Mouse (Mus musculus) myocyte (in vitro differentiated cells): ENCODE results near the gene Itsn1. TPM values are rescaled to one million over a fixed set of nuclear protein-coding genes. Genes with fewer than 3 reads are reported as not detected.

Source experiments
- H3K27me3 ChIP-seq: one replicate; pipeline ENCODE4 v1.6.1; 2011; ENCODE audit not compliant: control insufficient read depth, insufficient read depth, insufficient read length
- H3K36me3 ChIP-seq: one replicate; pipeline ENCODE4 v1.6.1; 2011; ENCODE audit not compliant: control insufficient read depth, insufficient read depth
- H3K4me2 ChIP-seq: one replicate; pipeline ENCODE4 v1.6.1; 2011; ENCODE audit warnings: low read depth, control low read depth
- H3K4me3 ChIP-seq: one replicate; pipeline ENCODE4 v1.5.1; 2011; ENCODE audit warnings: mild to moderate bottlenecking, control low read depth, moderate library complexity
- H3K79me2 ChIP-seq: one replicate; pipeline ENCODE4 v1.6.1; 2011; ENCODE audit not compliant: control insufficient read depth, insufficient read depth
- H3ac ChIP-seq: one replicate; pipeline ENCODE4 v1.6.1; 2011; ENCODE audit not compliant: control insufficient read depth, insufficient read length
- CEBPB ChIP-seq: IDR thresholded peaks from 2 replicates; pipeline ENCODE4 v1.6.1; 2011; ENCODE audit warnings: mild to moderate bottlenecking, moderate library complexity; ENCODE audit not compliant: poor library complexity, insufficient read depth, severe bottlenecking
- E2F4 ChIP-seq: IDR thresholded peaks from one replicate; pipeline ENCODE4 v1.6.1; 2011; ENCODE audit warnings: mild to moderate bottlenecking, control low read depth, moderate library complexity; ENCODE audit not compliant: insufficient read depth
- MAX ChIP-seq: IDR thresholded peaks from one replicate; pipeline ENCODE4 v1.6.1; 2011; ENCODE audit warnings: low read depth, mild to moderate bottlenecking, control low read depth
- MYOD1 ChIP-seq, 3 experiments: IDR thresholded peaks; one replicate each; pipeline ENCODE4 v1.6.1; 2011; ENCODE audit warnings: control low read depth in 2 of 3, low read depth in 2 of 3, mild to moderate bottlenecking in 2 of 3, moderate library complexity in 1 of 3; ENCODE audit not compliant: insufficient read length in 2 of 3, control insufficient read depth in 1 of 3
- MYOG ChIP-seq, 3 experiments: IDR thresholded peaks; one replicate each; pipeline ENCODE4 v1.6.1; 2011; ENCODE audit warnings: control low read depth in 2 of 3, low read depth in 2 of 3, mild to moderate bottlenecking in 2 of 3; ENCODE audit not compliant: insufficient read length in 2 of 3, control insufficient read depth in 1 of 3, insufficient read depth in 1 of 3
- POLR2A ChIP-seq: IDR thresholded peaks from one replicate; pipeline ENCODE4 v1.6.1; 2011; ENCODE audit warnings: low read depth, mild to moderate bottlenecking, control low read depth, moderate library complexity; ENCODE audit not compliant: insufficient read length
- POLR2AphosphoS2 ChIP-seq: IDR thresholded peaks from one replicate; pipeline ENCODE4 v1.6.1; 2011; ENCODE audit warnings: low read depth, control low read depth; ENCODE audit not compliant: insufficient read length
- REST ChIP-seq: IDR thresholded peaks from one replicate; pipeline ENCODE4 v1.6.1; 2011; ENCODE audit warnings: mild to moderate bottlenecking, control low read depth, moderate library complexity; ENCODE audit not compliant: insufficient read depth, insufficient read length
- SRF ChIP-seq: IDR thresholded peaks from one replicate; pipeline ENCODE4 v1.6.1; 2011; ENCODE audit warnings: low read depth; ENCODE audit not compliant: control insufficient read depth, insufficient read length
- TCF12 ChIP-seq: IDR thresholded peaks from one replicate; pipeline ENCODE4 v1.6.1; 2011; ENCODE audit warnings: mild to moderate bottlenecking, control low read depth; ENCODE audit not compliant: poor library complexity, insufficient read depth, severe bottlenecking
- TCF3 ChIP-seq: IDR thresholded peaks from one replicate; pipeline ENCODE4 v1.6.1; 2011; ENCODE audit warnings: low read depth, control low read depth; ENCODE audit not compliant: insufficient read length
- USF1 ChIP-seq: IDR thresholded peaks from one replicate; pipeline ENCODE4 v1.6.1; 2011; ENCODE audit warnings: low read depth, mild to moderate bottlenecking, control low read depth, moderate library complexity
- polyA plus RNA-seq: library from polyadenylated mRNA; unstranded; fragments of >200 nt; fragmentation: generic; extraction: Trizol; gene quantifications from one replicate; pipeline ENCODE4 v1.2.1, GENCODE M21; 2012; ENCODE audit warnings: missing spikeins

Itsn1 gene
- polyA plus RNA-seq, 1 experiment = 27.5 TPM

- Histone ChIP-seq H3K27me3 (no peaks in the 10 kb centered on the region), H3K4me3 (no peak overlapping the region), H3K79me2 (no peaks in the 10 kb centered on the region), H3K36me3 (peaks cover 23% of the 10 kb centered on the region), H3ac (no peak overlapping the region), H3K4me2 (no peak overlapping the region)
- TF ChIP-seq TCF3 = no peak
- no peak for TF ChIP-seq TCF12
- TF ChIP-seq POLR2AphosphoS2 = no peak
- no peak for TF ChIP-seq E2F4
- no peak for TF ChIP-seq CEBPB
- no peak for TF ChIP-seq POLR2A
- TF ChIP-seq SRF = no peak
- no peak for TF ChIP-seq REST
- no peak for TF ChIP-seq MYOD1 (IDR thresholded peaks at IDR 0.05; ENCODE audit: control insufficient read depth in 1 of 3, insufficient read length in 2 of 3, low read depth in 2 of 3)
- no peak for TF ChIP-seq MYOG (IDR thresholded peaks at IDR 0.05; ENCODE audit: control insufficient read depth in 1 of 3, insufficient read depth in 1 of 3, insufficient read length in 2 of 3, low read depth in 2 of 3)
- no peak for TF ChIP-seq MAX
- no peak for TF ChIP-seq USF1
Measured at GRCm38 (mm10) chr16:91833558-91833957, 104.5 kb downstream of the Itsn1 start.

DNA sequence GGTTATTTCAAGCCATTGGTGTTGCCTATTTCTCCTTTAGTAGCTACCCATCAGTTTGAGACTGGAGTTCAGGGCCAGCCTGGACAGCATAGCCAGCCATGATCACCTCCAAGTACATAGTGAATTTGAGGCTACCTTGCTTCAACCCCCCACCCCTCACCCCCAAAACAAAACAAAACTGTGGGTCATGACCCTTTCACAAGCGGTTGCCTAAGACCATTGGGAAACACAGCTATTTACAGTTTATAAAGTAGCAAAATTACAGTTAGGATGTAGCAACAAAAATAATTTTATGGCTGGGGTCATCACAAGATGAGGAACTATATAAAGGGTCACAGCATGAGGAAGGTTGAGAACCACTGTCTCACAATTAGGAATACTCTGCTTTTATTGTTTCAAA is 104.9 kb downstream of the Itsn1 start:
- Histone ChIP-seq H3K4me3 (no peak overlapping the region), H3K27me3 (no peaks in the 10 kb centered on the region), H3ac (no peak overlapping the region), H3K79me2 (no peaks in the 10 kb centered on the region), H3K4me2 (no peak overlapping the region), H3K36me3 (peaks cover 23% of the 10 kb centered on the region)
- no peak for TF ChIP-seq MYOD1 (IDR thresholded peaks at IDR 0.05; ENCODE audit: control insufficient read depth in 1 of 3, insufficient read length in 2 of 3, low read depth in 2 of 3)
- no peak for TF ChIP-seq E2F4
- TF ChIP-seq TCF12 = no peak

DNA sequence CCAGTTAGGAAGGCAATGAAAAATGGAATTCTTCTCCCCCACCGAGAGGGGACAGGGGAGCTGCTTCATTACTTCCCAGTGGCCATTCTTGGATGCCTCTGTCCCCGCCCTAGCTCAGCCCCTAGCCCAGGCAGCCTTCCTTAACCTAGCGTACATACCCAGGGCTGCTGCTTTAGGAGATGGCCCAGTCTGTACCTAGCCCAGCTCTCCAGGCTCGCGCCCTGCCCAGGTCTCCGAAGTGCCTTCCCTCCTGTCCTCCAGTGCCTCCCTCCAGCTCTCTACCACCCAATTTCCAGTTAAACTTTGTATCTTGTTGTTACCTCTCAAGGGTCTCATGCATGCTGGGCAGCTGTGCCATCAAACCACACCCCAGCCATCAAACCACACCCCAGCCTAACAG is 106.7 kb downstream of the Itsn1 start:
- no peaks in the 10 kb centered on the region for H3K27me3 ChIP-seq
- no peak overlapping the region for H3K4me2 ChIP-seq
- H3K4me3 ChIP-seq = no peak overlapping the region
- TF ChIP-seq MYOD1 (IDR thresholded peaks at IDR 0.05; ENCODE audit: control insufficient read depth in 1 of 3, insufficient read length in 2 of 3, low read depth in 2 of 3) (no peak), CEBPB (no peak), MYOG (IDR thresholded peaks at IDR 0.05; ENCODE audit: control insufficient read depth in 1 of 3, insufficient read depth in 1 of 3, insufficient read length in 2 of 3, low read depth in 2 of 3) (no peak), SRF (no peak), TCF3 (no peak), POLR2AphosphoS2 (no peak)
- H3K79me2 ChIP-seq = no peaks in the 10 kb centered on the region
- H3K36me3 ChIP-seq = peaks cover 17% of the 10 kb centered on the region
- no peak overlapping the region for H3ac ChIP-seq

DNA sequence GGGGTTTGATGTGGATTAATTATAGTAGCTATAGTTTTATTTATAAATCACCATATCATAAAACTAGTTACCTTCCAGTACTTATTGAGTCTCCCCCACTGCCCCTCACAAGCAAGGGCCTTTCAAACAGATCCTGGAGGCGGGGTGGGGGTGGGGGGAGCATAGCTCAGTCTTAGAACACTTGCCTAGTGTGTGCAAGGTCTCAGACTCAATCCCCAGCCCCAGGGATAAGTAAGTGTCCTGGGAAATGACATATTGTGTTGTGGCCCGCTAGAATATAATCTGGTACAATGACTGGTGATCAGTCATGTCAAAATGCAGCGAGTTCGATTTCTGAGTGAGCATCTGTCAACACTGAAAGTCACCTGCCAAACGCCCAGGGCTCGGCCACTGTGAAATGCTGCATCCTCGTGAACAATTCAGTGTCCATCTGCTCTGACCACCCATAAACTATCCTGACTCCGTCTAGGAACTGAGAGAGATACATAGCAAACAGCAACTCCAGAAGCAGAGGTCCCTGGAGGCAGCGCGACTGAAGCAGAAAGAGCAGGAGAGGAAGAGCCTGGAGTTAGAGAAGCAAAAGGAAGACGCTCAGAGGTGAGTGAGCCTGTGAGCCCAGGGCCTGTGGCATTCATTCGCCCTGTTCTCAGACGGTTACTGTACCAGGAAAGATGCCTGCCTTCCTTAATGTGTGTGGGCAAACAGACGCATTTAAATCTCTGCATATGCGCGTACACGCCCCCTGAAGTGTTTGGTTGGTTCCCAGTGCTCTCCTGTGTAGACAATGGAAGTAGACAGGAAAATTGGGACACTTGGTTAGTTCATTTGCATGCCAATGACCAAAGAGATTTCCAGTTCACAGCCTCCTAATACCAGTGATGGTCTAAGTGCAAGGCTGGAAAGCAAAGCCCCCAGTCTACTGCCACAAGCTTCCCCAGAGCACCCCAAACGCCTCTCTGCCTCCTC is 107.8 kb downstream of the Itsn1 start:
- no peaks in the 10 kb centered on the region for H3K79me2 ChIP-seq
- no peak overlapping the region for H3ac ChIP-seq
- no peaks in the 10 kb centered on the region for H3K27me3 ChIP-seq
- peaks cover 8% of the 10 kb centered on the region for H3K36me3 ChIP-seq
- H3K4me2 ChIP-seq = no peak overlapping the region
- no peak overlapping the region for H3K4me3 ChIP-seq
- TF ChIP-seq TCF12 = no peak
- TF ChIP-seq E2F4 = no peak
- TF ChIP-seq MYOD1 (IDR thresholded peaks at IDR 0.05; ENCODE audit: control insufficient read depth in 1 of 3, insufficient read length in 2 of 3, low read depth in 2 of 3) = no peak

DNA sequence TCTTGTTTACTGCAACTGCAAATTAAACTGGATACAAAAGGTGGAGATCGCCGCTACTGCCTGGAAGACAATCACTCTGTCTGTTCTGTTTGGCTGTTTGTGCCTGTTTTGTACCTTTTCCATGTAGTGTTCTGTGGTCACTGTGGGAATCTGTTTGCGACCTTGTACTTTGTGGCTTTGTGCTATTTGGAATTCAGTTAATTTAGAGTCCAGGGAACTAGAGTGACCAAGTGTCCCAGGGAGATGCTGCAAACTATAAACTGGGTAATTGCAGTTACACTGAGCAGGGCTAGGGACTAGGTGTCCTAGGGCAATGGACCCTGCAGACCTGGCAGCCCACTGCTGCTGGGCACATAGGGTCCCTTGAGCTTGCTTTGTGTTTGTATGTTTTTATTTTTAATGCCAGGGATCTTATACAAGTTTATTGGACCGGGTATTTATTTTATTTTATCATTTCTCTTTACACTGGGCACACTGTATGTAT is 108.5 kb downstream of the Itsn1 start:
- Histone ChIP-seq H3K4me2 (no peak overlapping the region), H3ac (no peak overlapping the region), H3K79me2 (no peaks in the 10 kb centered on the region), H3K36me3 (peaks cover 8% of the 10 kb centered on the region), H3K27me3 (no peaks in the 10 kb centered on the region), H3K4me3 (no peak overlapping the region)
- TF ChIP-seq MYOG (IDR thresholded peaks at IDR 0.05; ENCODE audit: control insufficient read depth in 1 of 3, insufficient read depth in 1 of 3, insufficient read length in 2 of 3, low read depth in 2 of 3) (no peak), REST (no peak), E2F4 (no peak), POLR2AphosphoS2 (no peak), CEBPB (no peak), SRF (no peak), TCF12 (no peak), MYOD1 (IDR thresholded peaks at IDR 0.05; ENCODE audit: control insufficient read depth in 1 of 3, insufficient read length in 2 of 3, low read depth in 2 of 3) (no peak), MAX (no peak), POLR2A (no peak), USF1 (no peak), TCF3 (no peak)
